Mouse (Mus musculus) kidney, embryonic 15.5 days (tissue): ENCODE measurements at regions not wholly inside any gene's neighbourhood (a gene's known extent, or its start where the extent isn't known, plus 50 kb on each side); places are given as distances from the start of the nearest gene placed in this dataset.

Source experiments
- ATAC-seq: fragments of 200-750 bp; cut with Nextera tagmentation; replicated peaks from 2 replicates; pipeline ENCODE4 v1.8.0; 2017; ENCODE audit warnings: moderate TSS enrichment; ENCODE audit not compliant: low FRiP score
- H3K27ac ChIP-seq: fragments of 300-500 bp; sonication (generic); 2 replicates; pipeline ENCODE4 v1.5.1; 2015; ENCODE audit warnings: mild to moderate bottlenecking, inconsistent platforms
- H3K27me3 ChIP-seq: fragments of 300-500 bp; sonication (generic); 2 replicates; pipeline ENCODE4 v1.6.1; 2015; ENCODE audit warnings: inconsistent platforms
- H3K36me3 ChIP-seq: fragments of 300-500 bp; sonication (generic); 2 replicates; pipeline ENCODE4 v1.6.1; 2015; ENCODE audit warnings: inconsistent platforms
- H3K4me1 ChIP-seq: fragments of 300-500 bp; sonication (generic); 2 replicates; pipeline ENCODE4 v1.6.1; 2015; ENCODE audit warnings: inconsistent platforms
- H3K4me2 ChIP-seq: fragments of 300-500 bp; sonication (generic); 2 replicates; pipeline ENCODE4 v1.6.1; 2015; ENCODE audit warnings: moderate library complexity, mild to moderate bottlenecking, inconsistent platforms
- H3K4me3 ChIP-seq: fragments of 300-500 bp; sonication (generic); replicated peaks from 2 replicates; pipeline ENCODE4 v1.5.1; 2015; ENCODE audit warnings: mild to moderate bottlenecking, inconsistent platforms
- H3K9ac ChIP-seq: fragments of 300-500 bp; sonication (generic); 2 replicates; pipeline ENCODE4 v1.6.1; 2015; ENCODE audit warnings: mild to moderate bottlenecking, inconsistent platforms
- H3K9me3 ChIP-seq: fragments of 300-500 bp; sonication (generic); replicated peaks from 2 replicates; pipeline ENCODE4 v1.6.1; 2016; ENCODE audit warnings: inconsistent platforms
- WGBS: fragments of 180-500 bp; shearing (Covaris S2); methylation state at CpG from one replicate; pipeline ENCODE4 v1.1.7; 2015; ENCODE audit warnings: mixed read lengths; 5-methylcytosine and 5-hydroxymethylcytosine counted together

DNA sequence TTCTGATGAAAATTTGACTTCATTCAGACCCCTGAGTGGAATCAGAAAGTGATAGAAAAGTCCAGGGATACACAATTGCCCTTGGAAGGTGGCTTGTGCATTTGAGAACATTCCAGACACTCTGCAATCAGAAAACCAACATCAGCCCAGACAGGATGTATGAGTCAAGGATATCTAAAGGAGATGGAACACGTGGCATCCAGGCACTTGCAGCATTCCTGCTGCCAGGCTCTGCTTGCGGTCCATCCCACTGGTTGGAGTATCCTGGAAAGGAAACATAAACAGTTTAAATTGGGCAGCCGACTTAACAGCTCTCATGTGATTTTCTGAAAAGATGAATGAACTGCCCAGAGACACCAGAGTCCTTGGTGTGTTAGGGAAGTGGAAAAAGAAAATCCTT is 341.2 kb downstream of the Pdgfc start:
- Histone ChIP-seq H3K4me2 (no peak overlapping the region), H3K9ac (no peak overlapping the region), H3K4me3 (no peak overlapping the region), H3K27ac (no peak overlapping the region), H3K4me1 (no peaks in the 10 kb centered on the region), H3K27me3 (no peaks in the 10 kb centered on the region), H3K9me3 (no peaks in the 10 kb centered on the region), H3K36me3 (no peaks in the 10 kb centered on the region)
- ATAC-seq: no peak
- 11% methylated on average over 3 of the region's 3 CpGs for WGBS

- 0 out of 2 replicates have a peak overlapping the region, but pooled peaks have one; percentile 27 for H3K27ac ChIP-seq
Measured at GRCm38 (mm10) chr3:81379362-81379761, 343.1 kb downstream of the Pdgfc start.

GRCm38 (mm10) chr3:81386931-81387330 is 350.7 kb downstream of the Pdgfc start:
- Histone ChIP-seq H3K9ac (no peak overlapping the region), H3K4me3 (peak overlapping the region; percentile 11; the same call in 1 of the 2 replicates), H3K36me3 (no peaks in the 10 kb centered on the region), H3K27me3 (no peaks in the 10 kb centered on the region), H3K4me2 (peak overlapping the region; percentile 47), H3K4me1 (peaks cover 4% of the 10 kb centered on the region; the same call in 1 of the 2 replicates), H3K9me3 (no peaks in the 10 kb centered on the region), H3K27ac (no peak overlapping the region)
- WGBS: 6% methylated on average over 14 of the region's 14 CpGs
- peak; percentile 88 for ATAC-seq

More at GRCm38 (mm10) chr3:81379362-81379761, 343.1 kb downstream of the Pdgfc start:
- Histone ChIP-seq H3K9me3 (no peaks in the 10 kb centered on the region), H3K36me3 (no peaks in the 10 kb centered on the region), H3K4me2 (no peak overlapping the region), H3K4me1 (no peaks in the 10 kb centered on the region), H3K27me3 (no peaks in the 10 kb centered on the region), H3K4me3 (no peak overlapping the region), H3K9ac (no peak overlapping the region)
- ATAC-seq: peak; percentile 93
- 27% methylated on average over 1 of the region's 1 CpGs for WGBS

DNA sequence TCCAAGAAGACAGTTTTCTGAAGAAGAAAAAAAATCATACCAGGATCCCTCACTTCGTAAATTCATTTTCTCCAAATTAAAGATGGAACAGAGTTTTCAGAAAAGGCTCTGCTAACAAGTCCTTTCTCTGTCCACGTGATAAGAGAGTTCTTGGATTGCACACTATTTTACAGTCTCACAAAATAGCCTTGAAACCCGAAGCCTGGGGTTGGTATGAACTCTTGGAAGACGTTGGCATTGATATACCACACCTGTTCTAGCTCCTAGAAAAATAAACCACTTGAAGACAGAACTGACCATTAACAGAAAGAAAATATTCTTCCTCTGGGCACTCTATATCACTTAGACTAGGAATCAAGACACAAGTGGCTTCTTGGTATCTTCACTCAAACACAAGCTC is 351.4 kb downstream of the Pdgfc start:
- Histone ChIP-seq H3K27ac (no peak overlapping the region), H3K27me3 (no peaks in the 10 kb centered on the region), H3K4me2 (no peak overlapping the region), H3K36me3 (no peaks in the 10 kb centered on the region), H3K9ac (no peak overlapping the region), H3K4me1 (peaks cover 4% of the 10 kb centered on the region; the same call in 1 of the 2 replicates), H3K4me3 (no peak overlapping the region), H3K9me3 (no peaks in the 10 kb centered on the region)
- 32% methylated on average over 4 of the region's 4 CpGs for WGBS
- peak; percentile 91 for ATAC-seq

GRCm38 (mm10) chr3:81397212-81397611 is 361.0 kb downstream of the Pdgfc start:
- 82% methylated on average over 1 of the region's 1 CpGs for WGBS
- H3K9ac ChIP-seq: no peak overlapping the region
- no peak overlapping the region for H3K4me2 ChIP-seq
- ATAC-seq: no peak
- no peak overlapping the region for H3K4me3 ChIP-seq
- H3K4me1 ChIP-seq: no peaks in the 10 kb centered on the region
- H3K27me3 ChIP-seq: no peaks in the 10 kb centered on the region
- H3K36me3 ChIP-seq: no peaks in the 10 kb centered on the region
- H3K27ac ChIP-seq: no peak overlapping the region
- no peaks in the 10 kb centered on the region for H3K9me3 ChIP-seq

GRCm38 (mm10) chr3:81401028-81401427 is 364.8 kb downstream of the Pdgfc start:
- H3K9ac ChIP-seq: no peak overlapping the region
- WGBS: 87% methylated on average over 1 of the region's 1 CpGs
- ATAC-seq: no peak

GRCm38 (mm10) chr3:81408914-81409313 is 372.7 kb downstream of the Pdgfc start:
- no peaks in the 10 kb centered on the region for H3K9me3 ChIP-seq
- WGBS: 27% methylated on average over 1 of the region's 1 CpGs
- no peak overlapping the region for H3K4me3 ChIP-seq
- H3K4me2 ChIP-seq: no peak overlapping the region
- no peaks in the 10 kb centered on the region for H3K27me3 ChIP-seq
- H3K27ac ChIP-seq: no peak overlapping the region
- H3K4me1 ChIP-seq: no peaks in the 10 kb centered on the region
- no peaks in the 10 kb centered on the region for H3K36me3 ChIP-seq
- H3K9ac ChIP-seq: no peak overlapping the region
- no peak for ATAC-seq

More at GRCm38 (mm10) chr3:81401028-81401427, 364.8 kb downstream of the Pdgfc start:
- H3K4me3 ChIP-seq: no peak overlapping the region
- no peaks in the 10 kb centered on the region for H3K27me3 ChIP-seq
- H3K9me3 ChIP-seq: no peaks in the 10 kb centered on the region
- H3K4me1 ChIP-seq: no peaks in the 10 kb centered on the region
- no peak overlapping the region for H3K4me2 ChIP-seq
- H3K36me3 ChIP-seq: no peaks in the 10 kb centered on the region
- no peak overlapping the region for H3K27ac ChIP-seq

DNA sequence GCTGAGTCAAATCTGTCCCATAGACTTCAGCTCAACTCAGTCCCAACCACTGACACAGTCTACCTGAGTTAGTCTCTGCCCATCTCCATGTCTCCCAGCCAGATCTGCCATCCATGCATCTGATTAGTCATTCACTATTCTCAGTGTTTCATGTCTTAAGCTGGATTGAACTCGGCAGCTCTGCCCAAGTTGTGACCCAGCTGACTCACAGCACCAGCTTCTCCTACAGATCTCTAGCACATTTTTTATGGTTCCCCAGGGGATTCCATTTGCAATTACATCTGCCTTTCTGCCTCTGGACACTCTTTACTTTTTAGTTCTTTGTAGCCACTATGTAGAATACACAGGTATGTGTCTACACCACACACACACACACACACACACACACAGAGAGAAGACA is 385.7 kb downstream of the Pdgfc start:
- H3K27ac ChIP-seq: no peak overlapping the region
- no peak overlapping the region for H3K4me3 ChIP-seq
- 53% methylated on average over 1 of the region's 1 CpGs for WGBS
- no peaks in the 10 kb centered on the region for H3K9me3 ChIP-seq
- H3K4me2 ChIP-seq: no peak overlapping the region
- no peaks in the 10 kb centered on the region for H3K4me1 ChIP-seq
- no peak overlapping the region for H3K9ac ChIP-seq
- H3K27me3 ChIP-seq: no peaks in the 10 kb centered on the region
- no peaks in the 10 kb centered on the region for H3K36me3 ChIP-seq
- no peak for ATAC-seq

- no peaks in the 10 kb centered on the region for H3K4me1 ChIP-seq
- 48% methylated on average over 2 of the region's 2 CpGs for WGBS
- H3K4me2 ChIP-seq: no peak overlapping the region
- H3K36me3 ChIP-seq: no peaks in the 10 kb centered on the region
- no peak overlapping the region for H3K9ac ChIP-seq
- H3K27me3 ChIP-seq: no peaks in the 10 kb centered on the region
- H3K27ac ChIP-seq: no peak overlapping the region
- no peaks in the 10 kb centered on the region for H3K9me3 ChIP-seq
- ATAC-seq: no peak
- no peak overlapping the region for H3K4me3 ChIP-seq
Measured at GRCm38 (mm10) chr3:81426765-81427164, 390.5 kb downstream of the Pdgfc start.
